Mouse (Mus musculus) bone marrow macrophage, adult 2 months (primary cell): ENCODE measurements around the gene Hist2h2be.

Source experiments
- CTCF ChIP-seq: IDR thresholded peaks from 2 replicates; pipeline ENCODE4 v1.5.1; 2012; ENCODE audit warnings: low read depth, mild to moderate bottlenecking, low read length, moderate library complexity
- POLR2A ChIP-seq: IDR thresholded peaks from 2 replicates; pipeline ENCODE4 v1.6.1; 2012; ENCODE audit warnings: mild to moderate bottlenecking, low read depth, low read length, borderline replicate concordance

GRCm38 (mm10) chr3:96261623-96262022 is 40.7 kb downstream of the Hist2h2be start:
- TF ChIP-seq POLR2A (no peak), CTCF (no peak)
